Comparison of ENCODE assay signal across 8 mouse cellular contexts in genomic region chr3:93568428-93569040, GRCm38 (mm10). TPM values are rescaled to one million over a fixed set of nuclear protein-coding genes. Genes with fewer than 3 reads are reported as not detected.
DNase-seq lines count a peak whose midpoint lies in the region; ATAC-seq and TF ChIP-seq lines count a peak whose summit lies in the region.

No protein-coding gene starts in this region.

- no peaks in the 10 kb centered on the region for H3K27me3 ChIP-seq in small intestine, adult 2 months (ENCODE audit: control insufficient read depth, insufficient read depth, low read length)

- H3K4me3 ChIP-seq in lung, adult 2 months (replicated peaks; ENCODE audit: extremely low read depth, low read depth, low read length) = no peak overlapping the region
- H3K4me3 ChIP-seq in small intestine, adult 2 months (ENCODE audit: low read depth, low read length) = no peak overlapping the region

- peak overlapping the region; percentile 99 for H3K27ac ChIP-seq in small intestine, adult 2 months (ENCODE audit: insufficient read depth, low read depth, low read length)

- TF ChIP-seq CTCF in lung, adult 2 months (IDR thresholded peaks at IDR 0.05; ENCODE audit: insufficient read depth, low read length) = no peak
- no peak for TF ChIP-seq CTCF in small intestine, adult 2 months (IDR thresholded peaks at IDR 0.05; ENCODE audit: extremely low read depth, insufficient read length, insufficient replicate concordance, low read depth, low read length)

- peaks cover 7% of the 10 kb centered on the region for H3K4me1 ChIP-seq in lung, adult 2 months (ENCODE audit: control insufficient read depth, insufficient read depth, low read length)
- peaks cover 10% of the 10 kb centered on the region; the same call in 1 of the 2 replicates for H3K4me1 ChIP-seq in small intestine, adult 2 months (ENCODE audit: control insufficient read depth, insufficient read depth, insufficient read length, low read length)

- no peak for ATAC-seq in monocyte, adult 5-6 weeks (replicated peaks; ENCODE audit: insufficient number of reproducible peaks, low FRiP score, low TSS enrichment, poor library complexity, severe bottlenecking)

- DNase-seq in lung, adult 18-20 months = peak; percentile 60 to 72
- no peak for DNase-seq in lung, adult 2 months
- DNase-seq in fibroblast of lung, adult 2 months (ENCODE audit: low read depth) = peak; percentile 93
- peak; percentile 76 for DNase-seq in heart, postnatal 4 days
- peak; percentile 14 to 18 for DNase-seq in layer of hippocampus, postnatal 25 days (ENCODE audit: extremely low spot score in 1 of 2, low spot score in 1 of 2)
- DNase-seq in T-cell, adult 2 months (ENCODE audit: low spot score) = no peak

- no peak for TF ChIP-seq POLR2A in lung, adult 2 months (IDR thresholded peaks at IDR 0.05; ENCODE audit: borderline replicate concordance, extremely low read depth, low read depth, low read length)
- TF ChIP-seq POLR2A in small intestine, adult 2 months (IDR thresholded peaks at IDR 0.05; ENCODE audit: low read depth, low read length) = no peak

- peaks cover 14% of the 10 kb centered on the region for H3K36me3 ChIP-seq in small intestine, adult 2 months (ENCODE audit: control insufficient read depth, insufficient read depth, low read length)

- 17% methylated on average over 7 of the region's 7 CpGs for WGBS in lung, adult 2 months
- 13% methylated on average over 7 of the region's 7 CpGs for WGBS in small intestine, adult 2 months

RNA-seq across cellular contexts. Expression of gene S100a10, which starts 13.7 kb away (rescaled TPM):
- 61.1 and 79.5 TPM in 2 replicates for polyA plus RNA-seq in lung, adult 2 months (2012; rRNA removed)
- 100 to 1,000 TPM; 174 to 179 TPM for total RNA-seq in heart, postnatal 4 days (2021)
- total RNA-seq in layer of hippocampus, postnatal 25 days (2021) = 10 to 100 TPM; 15.0 to 23.5 TPM
- polyA plus RNA-seq in small intestine, adult 2 months (2012; rRNA removed) = 43.4 and 172 TPM in 2 replicates
- total RNA-seq in monocyte, adult 5-6 weeks (2017) = 811 to 1,204 TPM (median 873 TPM) in 3 replicates

RNA-seq across cellular contexts. Expression of gene S100a11, which starts 48.2 kb away (rescaled TPM):
- 232 and 357 TPM in 2 replicates for polyA plus RNA-seq in lung, adult 2 months (2012; rRNA removed)
- 100 to 1,000 TPM; 243 to 300 TPM for total RNA-seq in heart, postnatal 4 days (2021)
- 1 to 10 TPM; 6.1 to 8.5 TPM for total RNA-seq in layer of hippocampus, postnatal 25 days (2021)
- polyA plus RNA-seq in small intestine, adult 2 months (2012; rRNA removed) = 49.0 and 81.5 TPM in 2 replicates
- total RNA-seq in monocyte, adult 5-6 weeks (2017) = 59.1 to 65.2 TPM (median 61.9 TPM) in 3 replicates

Comparison
In these comparisons a context has a peak if more than half of its experiments do, and no peak if none do; other contexts are left out.
1. DNase-seq: peak in lung, adult 18-20 months (2 of 2), fibroblast of lung, adult 2 months (single experiment), heart, postnatal 4 days (single experiment) and layer of hippocampus, postnatal 25 days (2 of 2); none in lung, adult 2 months (single experiment) and T-cell, adult 2 months (single experiment).
2. RNA of gene S100a10, which starts 13.7 kb away (total RNA-seq): 811 to 1,204 TPM in monocyte, adult 5-6 weeks and 174 to 179 TPM in heart, postnatal 4 days; 15.0 to 23.5 TPM in layer of hippocampus, postnatal 25 days; every median in the first group is over 4 times any median in the second.